Mouse (Mus musculus): ENCODE results near the gene Smyd3.

Smyd3 gene

GRCm38 (mm10) chr1:179023486-179023885, 494.4 kb downstream of the Smyd3 start:
- DNase-seq (ENCODE audit: low read depth): no peak

DNA sequence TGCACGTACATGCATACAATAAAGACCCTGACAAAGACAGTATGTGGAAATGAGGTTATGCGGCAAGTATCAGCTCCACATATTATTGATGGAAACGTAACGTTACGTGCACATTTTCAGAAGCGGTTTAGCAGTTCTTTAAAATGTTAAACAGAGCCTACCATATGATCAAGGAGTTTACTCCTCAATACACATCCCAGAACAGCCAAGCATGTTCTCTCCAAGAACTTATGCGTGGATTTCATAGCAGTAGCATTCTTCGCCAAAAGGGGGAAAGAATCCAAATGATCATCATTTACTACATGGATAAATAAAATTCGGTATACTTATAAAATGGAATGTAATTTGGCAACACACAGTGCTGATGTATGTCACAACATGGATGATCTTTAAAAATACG, 500.4 kb downstream of the Smyd3 start:
- no peak for DNase-seq (ENCODE audit: low read depth)

DNA sequence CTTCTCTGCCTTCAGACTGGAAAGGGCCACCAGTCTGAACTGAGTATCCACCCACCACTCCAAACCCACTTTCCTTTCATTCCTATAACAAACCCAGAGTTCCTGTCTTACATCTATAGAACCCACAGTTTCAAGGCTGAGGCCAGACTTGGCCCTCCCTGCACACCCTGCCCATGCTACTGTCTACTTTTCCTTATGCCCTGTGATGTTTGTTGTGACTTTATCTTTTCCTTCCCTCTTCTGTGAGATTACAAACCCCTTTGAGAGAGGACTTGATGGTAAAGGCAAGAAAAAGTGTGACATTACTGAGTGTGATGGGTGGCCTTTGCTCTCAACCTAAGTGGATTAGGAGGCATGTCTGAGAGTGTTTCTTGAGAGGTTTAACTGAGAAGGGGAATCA, 504.8 kb downstream of the Smyd3 start:
- no peak for DNase-seq (ENCODE audit: low read depth)

GRCm38 (mm10) chr1:179012273-179012672, 505.6 kb downstream of the Smyd3 start:
- no peak for DNase-seq (ENCODE audit: low read depth)

- DNase-seq (ENCODE audit: low read depth): no peak
These were observed 507.1 kb downstream of the Smyd3 start for GRCm38 (mm10) chr1:179010756-179011155.

GRCm38 (mm10) chr1:179009911-179010310, 507.9 kb downstream of the Smyd3 start:
- no peak for DNase-seq (ENCODE audit: low read depth)

- DNase-seq (ENCODE audit: low read depth): no peak
These were observed 513.5 kb downstream of the Smyd3 start for GRCm38 (mm10) chr1:179004133-179004866.

GRCm38 (mm10) chr1:179003406-179004132, 514.3 kb downstream of the Smyd3 start:
- DNase-seq (ENCODE audit: low read depth): no peak

GRCm38 (mm10) chr1:178999876-179000528, 517.8 kb downstream of the Smyd3 start:
- DNase-seq (ENCODE audit: low read depth): no peak

- no peak for DNase-seq (ENCODE audit: low read depth)
These were observed 520.0 kb downstream of the Smyd3 start for GRCm38 (mm10) chr1:178997870-178998269.

DNA sequence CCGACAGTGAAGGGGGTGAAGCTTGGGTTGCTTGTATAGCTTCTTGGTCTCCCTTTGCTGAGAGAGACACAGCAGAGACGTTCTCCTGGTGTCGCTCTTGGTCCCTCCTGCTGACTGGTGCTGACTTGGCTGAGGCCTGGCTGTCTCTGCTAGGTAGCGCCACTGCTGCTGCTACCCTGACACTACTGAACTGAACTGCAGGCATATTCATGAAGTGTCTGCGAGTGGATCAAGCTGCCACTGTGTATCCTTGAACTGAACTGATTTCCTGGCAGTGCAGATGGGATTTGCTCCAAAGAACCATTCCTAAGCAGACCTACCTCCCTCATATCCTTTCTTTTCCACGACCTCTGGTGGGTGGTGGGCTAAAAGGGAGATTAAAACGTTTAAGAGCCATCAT, 523.6 kb downstream of the Smyd3 start:
- no peak for DNase-seq (ENCODE audit: low read depth)

DNA sequence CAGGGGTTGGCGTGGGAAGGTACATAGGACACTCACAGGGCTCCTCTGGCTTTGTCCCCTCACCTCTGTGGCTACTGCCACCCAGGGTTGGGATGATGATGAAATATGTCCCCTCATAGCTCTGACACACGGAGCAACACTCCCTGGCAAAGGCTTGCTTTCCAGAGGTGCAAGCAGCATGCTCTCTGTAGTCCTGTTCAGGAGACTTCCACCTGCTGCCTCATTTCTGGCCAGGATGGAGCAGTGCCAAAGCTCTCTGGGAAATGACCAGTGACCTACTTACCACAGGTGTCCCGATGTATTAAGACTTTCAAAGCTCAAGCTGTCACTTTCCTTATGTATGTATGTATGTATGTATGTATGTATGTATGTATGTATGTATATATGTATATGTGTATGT, 525.3 kb downstream of the Smyd3 start:
- DNase-seq (ENCODE audit: low read depth): no peak

DNA sequence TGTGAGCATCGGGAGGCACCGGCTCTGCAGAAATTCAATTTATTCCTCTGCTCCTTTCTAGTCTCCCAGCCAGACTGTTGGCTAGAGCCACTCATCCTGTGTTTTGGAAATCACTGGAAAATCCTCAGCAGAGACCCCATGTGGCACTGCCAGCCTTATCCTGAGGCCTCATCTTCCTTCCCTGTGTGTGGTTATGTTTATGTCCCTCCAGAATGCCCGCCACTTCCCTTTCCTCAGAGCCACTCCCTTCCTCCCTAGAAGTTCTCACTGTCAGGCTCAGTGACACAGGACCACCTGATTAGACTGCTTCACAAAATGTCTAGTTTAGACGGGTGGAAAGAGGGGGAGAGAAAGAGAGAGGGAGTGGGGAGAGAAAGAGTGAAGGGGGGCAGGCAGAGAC, 526.4 kb downstream of the Smyd3 start:
- no peak for DNase-seq (ENCODE audit: low read depth)

DNA sequence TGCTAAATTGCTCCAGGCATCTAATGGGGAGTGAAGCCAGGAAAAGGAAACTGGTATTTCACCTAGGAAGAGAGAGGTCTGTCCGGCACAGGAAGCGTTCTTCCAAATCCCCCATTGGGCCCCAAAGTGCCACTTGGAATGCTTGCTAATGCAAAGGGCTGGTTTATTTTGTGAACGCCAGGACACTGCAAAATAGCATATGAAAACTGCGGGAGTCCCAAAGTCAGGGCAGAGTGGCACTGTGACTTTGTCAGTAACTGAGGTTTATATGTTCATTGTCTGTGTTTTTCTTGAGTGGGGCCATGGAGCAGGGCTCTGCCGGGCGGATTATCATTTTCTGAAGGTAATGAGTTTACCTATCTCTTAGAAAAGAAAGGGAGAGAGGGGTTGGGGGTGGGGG, 526.8 kb downstream of the Smyd3 start:
- DNase-seq (ENCODE audit: low read depth): no peak

DNA sequence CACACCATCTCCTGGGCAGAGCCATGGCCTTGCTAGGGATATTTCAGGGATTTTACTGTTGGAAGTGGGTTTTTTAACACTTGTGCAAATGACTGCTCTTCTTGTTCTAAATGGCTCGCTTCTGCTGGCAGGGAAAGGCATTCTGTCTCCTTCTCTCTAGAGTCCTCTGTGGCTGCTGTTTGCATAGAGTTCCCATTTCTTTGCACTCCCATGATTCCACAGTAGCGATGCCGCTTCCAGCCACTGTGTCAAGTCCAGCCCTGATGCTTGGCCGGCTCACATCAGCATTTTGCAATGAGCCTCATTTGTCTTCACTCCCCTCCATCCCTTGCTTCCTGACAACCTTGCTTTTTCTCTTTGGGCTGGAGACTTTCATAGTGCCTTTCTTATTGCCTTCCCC, 528.4 kb downstream of the Smyd3 start:
- DNase-seq (ENCODE audit: low read depth): no peak

GRCm38 (mm10) chr1:178988176-178988575, 529.7 kb downstream of the Smyd3 start:
- DNase-seq (ENCODE audit: low read depth): no peak

DNA sequence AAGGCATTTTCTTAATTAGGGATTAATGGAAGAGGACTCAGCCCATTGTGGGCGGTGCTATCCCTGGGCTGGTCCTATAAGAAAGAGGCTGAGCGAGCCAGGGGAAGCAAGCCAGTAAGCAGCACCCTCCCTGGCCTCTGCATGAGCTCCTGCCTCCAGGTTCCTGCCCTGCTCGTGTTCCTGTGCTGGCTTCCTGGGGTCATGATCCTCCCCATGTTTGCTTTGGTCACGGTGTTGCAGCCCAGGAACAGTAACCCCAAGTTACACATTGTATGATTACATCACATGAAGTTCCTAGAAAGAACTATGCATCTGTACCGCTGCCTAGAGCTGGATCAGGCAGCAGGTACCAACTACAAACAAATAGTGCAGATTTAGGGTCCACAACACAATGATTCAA, 536.2 kb downstream of the Smyd3 start:
- DNase-seq (ENCODE audit: low read depth): no peak

- DNase-seq (ENCODE audit: low read depth): no peak
These were observed 537.7 kb downstream of the Smyd3 start for GRCm38 (mm10) chr1:178980185-178980584.

- no peak for DNase-seq (ENCODE audit: low read depth)
These were observed 539.1 kb downstream of the Smyd3 start for GRCm38 (mm10) chr1:178978617-178979245.

DNA sequence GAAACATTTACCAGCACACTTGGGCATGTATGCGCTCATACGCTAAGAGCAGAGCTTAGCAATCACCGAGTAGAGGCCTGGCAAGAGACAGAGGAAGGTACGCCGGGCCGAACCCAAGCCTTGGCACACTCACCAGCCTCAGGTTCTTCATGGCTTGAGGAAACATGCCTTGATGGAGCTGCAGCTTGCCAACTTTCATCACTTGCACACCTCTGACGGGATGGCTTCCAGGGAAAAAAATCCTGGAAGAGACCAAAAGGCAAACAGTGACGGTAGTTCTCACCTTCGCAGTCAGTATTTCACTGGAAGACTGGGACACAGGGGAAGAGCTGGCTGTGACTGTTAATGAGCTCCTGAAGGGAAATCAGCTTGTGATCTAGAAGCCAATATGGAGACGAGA, 545.8 kb downstream of the Smyd3 start:
- no peak for DNase-seq (ENCODE audit: low read depth)

DNA sequence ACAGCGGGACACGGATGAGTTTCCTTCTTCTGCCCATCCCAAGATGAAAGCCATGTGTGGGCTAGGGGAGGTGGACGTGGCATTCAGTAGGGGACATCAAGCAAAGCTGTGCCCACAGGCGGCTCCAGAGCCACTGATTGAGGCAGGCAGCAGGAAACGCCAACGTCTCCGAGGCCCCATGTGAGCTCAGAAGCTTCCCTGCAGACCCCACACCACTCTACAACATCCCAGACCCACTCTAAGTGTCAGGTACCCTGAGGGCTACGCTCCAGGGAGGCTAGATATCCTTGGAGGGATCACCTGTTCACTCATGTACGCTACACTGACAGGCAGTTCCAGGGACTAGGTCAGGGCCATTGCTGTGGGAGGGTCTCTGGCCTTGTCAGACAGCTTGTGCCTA, 556.2 kb downstream of the Smyd3 start:
- DNase-seq (ENCODE audit: low read depth): no peak

DNA sequence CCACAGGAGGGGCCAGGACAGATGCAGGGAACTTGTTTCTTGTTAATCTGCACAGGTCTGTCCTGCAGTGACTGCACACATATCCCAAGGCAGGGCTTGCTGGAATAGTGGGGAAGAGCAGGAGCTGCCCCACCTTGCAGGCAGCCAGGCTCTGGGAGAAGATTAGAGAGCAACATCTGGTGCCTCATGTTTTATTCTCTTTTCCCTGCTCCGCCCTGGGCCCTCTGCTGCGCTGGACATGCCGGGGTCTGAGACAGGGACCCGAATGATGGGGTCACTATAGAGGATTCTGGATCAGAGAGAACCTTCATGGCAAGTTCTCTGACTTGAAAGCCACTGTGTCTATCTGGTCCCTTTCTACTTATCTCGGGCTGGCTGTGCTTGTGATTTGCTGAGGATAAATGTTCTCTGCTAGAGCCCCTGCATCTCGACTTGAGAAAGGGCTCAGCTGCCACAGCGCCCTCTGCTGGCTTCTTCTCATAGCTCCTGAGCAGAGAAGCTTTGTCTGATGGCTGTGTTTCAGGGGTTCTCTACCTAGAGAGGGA, 557.8 kb downstream of the Smyd3 start:
- peak; percentile 42 for DNase-seq (ENCODE audit: low read depth)

Data from naive thymus-derived CD4-positive, alpha-beta T cell, adult 2 months (primary cell).